Mouse (Mus musculus): ENCODE results near the gene Zfp511.

- TF ChIP-seq CTCF (IDR thresholded peaks at IDR 0.05; ENCODE audit: borderline replicate concordance, extremely low read depth, insufficient read depth, insufficient read length) (no peak), POLR2A (IDR thresholded peaks at IDR 0.05; ENCODE audit: borderline replicate concordance, extremely low read depth, insufficient read depth, insufficient read length, poor library complexity, severe bottlenecking) (no peak)
These were observed 3.8 kb upstream of the Zfp511 start for GRCm38 (mm10) chr7:140032366-140032765.
